8 mouse cellular contexts compared by ENCODE assay signal in genomic region chr11:54027131-54028043, GRCm38 (mm10). TPM values are rescaled to one million over a fixed set of nuclear protein-coding genes. Genes with fewer than 3 reads are reported as not detected.
DNase-seq lines count a peak whose midpoint lies in the region; ATAC-seq lines count a peak whose summit lies in the region.

No protein-coding gene starts in this region.

- ATAC-seq in hindbrain, embryonic 13.5 days (ENCODE audit: low FRiP score), result peak; percentile 54
- ATAC-seq in CD4-positive, CD25-positive, alpha-beta regulatory T cell, adult 4 months, result no peak

- no peaks in the 10 kb centered on the region for H3K36me3 ChIP-seq in hindbrain, embryonic 13.5 days
- H3K36me3 ChIP-seq in midbrain, embryonic 10.5 days, result no peaks in the 10 kb centered on the region

- peak overlapping the region; percentile 96 for H3K4me2 ChIP-seq in hindbrain, embryonic 13.5 days

- peaks cover 19% of the 10 kb centered on the region for H3K4me1 ChIP-seq in hindbrain, embryonic 13.5 days (replicated peaks)
- peaks cover 18% of the 10 kb centered on the region for H3K4me1 ChIP-seq in midbrain, embryonic 10.5 days

- 17% methylated on average over 31 of the region's 31 CpGs for whole genome bisulfite sequencing in hindbrain, embryonic 13.5 days
- 15% methylated on average over 31 of the region's 31 CpGs for WGBS in midbrain, embryonic 10.5 days

- peaks cover 50% of the 10 kb centered on the region for H3K27me3 ChIP-seq in hindbrain, embryonic 13.5 days
- peaks cover 58% of the 10 kb centered on the region for H3K27me3 ChIP-seq in midbrain, embryonic 10.5 days (ENCODE audit: low read depth, poor library complexity, severe bottlenecking)

- peak overlapping the region; percentile 51 for H3K4me3 ChIP-seq in hindbrain, embryonic 13.5 days
- peak overlapping the region; percentile 69 for H3K4me3 ChIP-seq in midbrain, embryonic 10.5 days

- no peaks in the 10 kb centered on the region for H3K9me3 ChIP-seq in hindbrain, embryonic 13.5 days
- H3K9me3 ChIP-seq in midbrain, embryonic 10.5 days (replicated peaks), result no peaks in the 10 kb centered on the region

- peak overlapping the region; percentile 78 for H3K9ac ChIP-seq in hindbrain, embryonic 13.5 days

- peak overlapping the region; percentile 19; the same call in 1 of the 2 replicates for H3K27ac ChIP-seq in hindbrain, embryonic 13.5 days
- peak overlapping the region; percentile 85 for H3K27ac ChIP-seq in midbrain, embryonic 10.5 days (replicated peaks)

- DNase-seq in adrenal gland, adult (ENCODE audit: inconsistent age in 2 of 2, low spot score in 1 of 2), result peak; percentile 34 to 70
- DNase-seq in adrenal gland, adult 8-10 months, result no peak
- DNase-seq in spleen, adult 12 weeks (ENCODE audit: low spot score), result peak; percentile 26
- DNase-seq in spleen, postnatal 36 days (ENCODE audit: low spot score in 2 of 2), result no peak
- no peak for DNase-seq in midbrain, embryonic 10.5 days (ENCODE audit: low spot score)
- no peak for DNase-seq in left cerebral cortex, adult 18-20 months (ENCODE audit: low spot score in 2 of 2)

RNA-seq across cellular contexts. Expression of gene Slc22a4, which starts 0.5 kb away (rescaled TPM):
- 1 to 10 TPM; 6.1 to 8.6 (median 7.7) TPM for total RNA-seq in adrenal gland, adult 8-10 months (2022)
- 1.8 and 2.1 TPM in 2 replicates for polyA plus RNA-seq in hindbrain, embryonic 13.5 days (2015; fragmentation: Nextera tagmentation; extraction: Ambion mirVana)
- polyA plus RNA-seq in midbrain, embryonic 10.5 days (2016; fragmentation: Nextera tagmentation; extraction: Ambion mirVana), result 1.2 and 1.3 TPM in 2 replicates
- polyA plus RNA-seq in CD4-positive, CD25-positive, alpha-beta regulatory T cell, adult 4 months (2017; shearing (Covaris generic)), result not detected
- 1 to 10 TPM; 6.7 to 7.1 TPM for total RNA-seq in left cerebral cortex, adult 18-20 months (2021)

RNA-seq across cellular contexts. Expression of gene Pdlim4, which starts 41.4 kb away (rescaled TPM):
- 10 to 100 TPM in 2 of 4 experiments, 1 to 10 TPM in 2; 6.7 to 16.2 (median 12.1) TPM for total RNA-seq in adrenal gland, adult 8-10 months (2022)
- 30.9 and 31.1 TPM in 2 replicates for polyA plus RNA-seq in hindbrain, embryonic 13.5 days (2015; fragmentation: Nextera tagmentation; extraction: Ambion mirVana)
- polyA plus RNA-seq in midbrain, embryonic 10.5 days (2016; fragmentation: Nextera tagmentation; extraction: Ambion mirVana), result 52.4 and 57.4 TPM in 2 replicates
- polyA plus RNA-seq in CD4-positive, CD25-positive, alpha-beta regulatory T cell, adult 4 months (2017; shearing (Covaris generic)), result 1 to 10 TPM in 1 of 2 experiments, under 1 TPM in 1; 0.91 to 1.3 TPM
- 10 to 100 TPM; 13.5 to 14.5 TPM for total RNA-seq in left cerebral cortex, adult 18-20 months (2021)

RNA-seq across cellular contexts. Expression of gene Slc22a21, which starts 47.3 kb away (rescaled TPM):
- 10 to 100 TPM in 1 of 4 experiments, 1 to 10 TPM in 3; 4.4 to 12.5 (median 6.6) TPM for total RNA-seq in adrenal gland, adult 8-10 months (2022)
- polyA plus RNA-seq in hindbrain, embryonic 13.5 days (2015; fragmentation: Nextera tagmentation; extraction: Ambion mirVana), result 1.8 and 2.7 TPM in 2 replicates
- 2.4 and 2.9 TPM in 2 replicates for polyA plus RNA-seq in midbrain, embryonic 10.5 days (2016; fragmentation: Nextera tagmentation; extraction: Ambion mirVana)
- under 1 TPM in 1 of 2 experiments, not detected in 1; 0.55 TPM for polyA plus RNA-seq in CD4-positive, CD25-positive, alpha-beta regulatory T cell, adult 4 months (2017; shearing (Covaris generic))
- total RNA-seq in left cerebral cortex, adult 18-20 months (2021), result 1 to 10 TPM; 1.1 to 1.4 TPM

Comparison
In these comparisons a context has a peak if more than half of its experiments do, and no peak if none do; other contexts are left out.
1. DNase-seq: peak in adrenal gland, adult (2 of 2) and spleen, adult 12 weeks (single experiment); none in adrenal gland, adult 8-10 months (single experiment), spleen, postnatal 36 days (0 of 2), midbrain, embryonic 10.5 days (single experiment) and left cerebral cortex, adult 18-20 months (0 of 2).
2. RNA of gene Pdlim4, which starts 41.4 kb away (polyA plus RNA-seq): 52.4 to 57.4 TPM in midbrain, embryonic 10.5 days and 30.9 to 31.1 TPM in hindbrain, embryonic 13.5 days; 0.91 to 1.3 TPM in CD4-positive, CD25-positive, alpha-beta regulatory T cell, adult 4 months; every median in the first group is over 10 times any median in the second.